Mouse (Mus musculus) heart, embryonic 13.5 days (tissue): ENCODE data around the gene Rasgef1c. TPM values are rescaled to one million over a fixed set of nuclear protein-coding genes. Genes with fewer than 3 reads are reported as not detected.

Experiments used
- ATAC-seq: fragments of 200-750 bp; cut with Nextera tagmentation; 2 replicates; pipeline ENCODE4 v1.8.0; 2017; ENCODE audit warnings: moderate TSS enrichment; ENCODE audit not compliant: insufficient number of reproducible peaks, low FRiP score, low TSS enrichment; ENCODE audit errors: extremely low read depth
- H3K27ac ChIP-seq: fragments of 300-500 bp; sonication (generic); replicated peaks from 2 replicates; pipeline ENCODE4 v1.5.1; 2015; ENCODE audit warnings: moderate library complexity, mild to moderate bottlenecking, inconsistent platforms
- H3K27me3 ChIP-seq: fragments of 300-500 bp; sonication (generic); replicated peaks from 2 replicates; pipeline ENCODE4 v1.6.1; 2015; ENCODE audit warnings: mild to moderate bottlenecking, inconsistent platforms
- H3K36me3 ChIP-seq: fragments of 300-500 bp; sonication (generic); 2 replicates; pipeline ENCODE4 v1.6.1; 2015; ENCODE audit warnings: mild to moderate bottlenecking, inconsistent platforms
- H3K4me1 ChIP-seq: fragments of 300-500 bp; sonication (generic); 2 replicates; pipeline ENCODE4 v1.6.1; 2015; ENCODE audit warnings: inconsistent platforms
- H3K4me2 ChIP-seq: fragments of 300-500 bp; sonication (generic); 2 replicates; pipeline ENCODE4 v1.6.1; 2015; ENCODE audit warnings: inconsistent platforms, mild to moderate bottlenecking, moderate library complexity
- H3K4me3 ChIP-seq: fragments of 300-500 bp; sonication (generic); 2 replicates; pipeline ENCODE4 v1.5.1; 2015; ENCODE audit warnings: moderate library complexity, mild to moderate bottlenecking, inconsistent platforms
- H3K9ac ChIP-seq: fragments of 300-500 bp; sonication (generic); 2 replicates; pipeline ENCODE4 v1.6.1; 2015; ENCODE audit warnings: inconsistent platforms, mild to moderate bottlenecking, moderate library complexity
- H3K9me3 ChIP-seq: fragments of 300-500 bp; sonication (generic); 2 replicates; pipeline ENCODE4 v1.6.1; 2016; ENCODE audit warnings: inconsistent platforms
- WGBS: fragments of 180-500 bp; shearing (Covaris S2); methylation state at CpG from one replicate; pipeline ENCODE4 v1.1.7; 2015; ENCODE audit warnings: mixed read lengths; 5-methylcytosine and 5-hydroxymethylcytosine counted together
- polyA plus RNA-seq: library from polyadenylated mRNA; unstranded; fragments of >200 nt; fragmentation: Nextera tagmentation; extraction: Ambion mirVana; gene quantifications from 2 replicates; pipeline ENCODE4 v1.2.1, GENCODE M21; 2015

The Rasgef1c gene
- polyA plus RNA-seq = not detected in 2 replicates

DNA sequence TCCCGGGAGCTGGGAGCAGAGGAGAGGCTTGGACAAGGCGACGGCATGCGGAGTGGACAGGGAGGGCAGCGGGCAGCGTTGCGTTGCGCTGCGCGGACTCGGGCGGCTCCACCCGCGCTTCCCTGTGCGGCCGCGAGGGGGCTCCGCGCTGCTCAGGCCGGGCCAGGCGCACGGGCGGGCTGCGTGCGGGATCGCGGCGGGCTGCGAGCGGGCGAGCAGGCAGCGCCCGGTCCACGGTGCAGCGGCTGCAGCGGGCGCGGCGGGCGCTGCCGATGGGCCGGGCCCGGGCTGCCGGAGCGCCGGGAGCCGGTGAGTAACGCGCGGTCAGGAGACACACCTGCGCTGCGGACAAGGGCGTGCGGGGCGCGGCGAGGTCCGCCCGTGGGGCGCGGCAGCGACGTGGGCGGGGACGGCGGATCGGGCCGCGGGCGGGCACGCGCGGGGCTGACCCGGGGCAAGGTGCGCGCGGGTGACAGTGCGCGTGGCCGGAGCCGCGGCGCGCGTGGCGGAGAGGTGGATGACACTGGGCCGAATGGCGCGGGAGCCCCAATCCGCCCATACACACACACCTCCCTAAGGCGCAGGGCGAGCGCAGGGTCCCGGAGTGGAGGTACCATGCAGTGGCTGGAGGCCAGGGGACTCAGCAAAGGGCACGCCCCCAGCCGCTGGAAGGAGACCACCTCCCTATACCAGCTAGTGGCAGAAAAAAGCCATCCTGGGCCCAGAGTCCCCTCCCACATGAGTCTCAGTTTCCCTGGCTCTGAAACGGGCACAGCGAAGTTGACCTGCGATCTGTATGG, at the start of gene Rasgef1c:
Gene Rasgef1c, plus strand, starts transcription at position 177 of the 800 bp plus-strand sequence.
- 3% methylated on average over 91 of the region's 99 CpGs for WGBS
- Histone ChIP-seq H3K9me3 (peaks cover 5% of the 10 kb centered on the region; the same call in 1 of the 2 replicates), H3K4me3 (peak within 1 kb of the TSS; percentile 70), H3K36me3 (no peaks in the 10 kb centered on the region), H3K27me3 (peaks cover 55% of the 10 kb centered on the region), H3K27ac (no peak within 1 kb of the TSS), H3K9ac (peak within 1 kb of the TSS; percentile 84), H3K4me2 (peak within 1 kb of the TSS; percentile 100), H3K4me1 (peaks cover 5% of the 10 kb centered on the region)
- ATAC-seq = no peak

- Histone ChIP-seq H3K9me3 (no peaks in the 10 kb centered on the region), H3K9ac (no peak overlapping the region), H3K4me1 (peaks cover 10% of the 10 kb centered on the region), H3K27me3 (no peaks in the 10 kb centered on the region), H3K4me3 (no peak overlapping the region), H3K4me2 (no peak overlapping the region), H3K36me3 (peaks cover 52% of the 10 kb centered on the region), H3K27ac (no peak overlapping the region)
- ATAC-seq = no peak
- WGBS = 60% methylated on average over 5 of the region's 5 CpGs
These were observed 46.5 kb upstream of the Rasgef1c start for GRCm38 (mm10) chr11:49855144-49855543.

- H3K36me3 ChIP-seq = peaks cover 48% of the 10 kb centered on the region
- H3K27ac ChIP-seq = no peak overlapping the region
- H3K4me2 ChIP-seq = no peak overlapping the region
- H3K4me3 ChIP-seq = no peak overlapping the region
- no peak overlapping the region for H3K9ac ChIP-seq
- WGBS = 87% methylated on average over 4 of the region's 4 CpGs
- no peak for ATAC-seq
- H3K9me3 ChIP-seq = no peaks in the 10 kb centered on the region
- H3K4me1 ChIP-seq = peaks cover 6% of the 10 kb centered on the region; the same call in 1 of the 2 replicates
- no peaks in the 10 kb centered on the region for H3K27me3 ChIP-seq
These were observed 40.5 kb upstream of the Rasgef1c start for GRCm38 (mm10) chr11:49861139-49861538.

DNA sequence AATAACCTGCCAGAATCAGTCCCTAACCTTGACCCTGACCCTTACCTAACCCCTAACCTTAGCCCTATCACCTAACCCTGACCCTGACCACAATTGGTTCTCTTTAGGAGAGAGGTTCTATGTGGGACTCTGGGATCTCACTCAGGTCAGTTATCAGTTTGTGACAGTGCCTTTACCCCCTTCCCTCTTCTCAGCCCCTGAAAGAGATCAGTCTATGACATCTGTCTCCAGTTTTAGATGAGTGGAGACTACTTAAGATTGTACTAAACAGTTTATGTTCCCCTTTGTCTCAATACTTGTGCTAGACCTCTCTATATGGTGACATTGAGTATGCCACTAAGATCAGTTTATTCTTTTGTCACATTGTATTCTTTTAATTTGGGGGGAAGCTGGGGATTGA, 37.7 kb upstream of the Rasgef1c start:
- Histone ChIP-seq H3K4me1 (0 out of 2 replicates have a peak, but pooled peaks cover 2% of the 10 kb centered on the region), H3K27ac (no peak overlapping the region), H3K4me2 (no peak overlapping the region), H3K36me3 (peaks cover 47% of the 10 kb centered on the region), H3K4me3 (no peak overlapping the region), H3K27me3 (no peaks in the 10 kb centered on the region), H3K9me3 (no peaks in the 10 kb centered on the region), H3K9ac (no peak overlapping the region)
- ATAC-seq = no peak

- Histone ChIP-seq H3K27ac (no peak overlapping the region), H3K9me3 (no peaks in the 10 kb centered on the region), H3K4me3 (no peak overlapping the region), H3K4me2 (no peak overlapping the region), H3K36me3 (peaks cover 61% of the 10 kb centered on the region), H3K27me3 (no peaks in the 10 kb centered on the region), H3K9ac (no peak overlapping the region), H3K4me1 (no peaks in the 10 kb centered on the region; the same call in 1 of the 2 replicates)
- ATAC-seq = no peak
- WGBS = 84% methylated on average over 5 of the region's 5 CpGs
These were observed 34.3 kb upstream of the Rasgef1c start for GRCm38 (mm10) chr11:49867320-49867719.

GRCm38 (mm10) chr11:49869762-49870161, 31.9 kb upstream of the Rasgef1c start:
- Histone ChIP-seq H3K27ac (no peak overlapping the region), H3K4me2 (no peak overlapping the region), H3K9ac (no peak overlapping the region), H3K9me3 (no peaks in the 10 kb centered on the region), H3K36me3 (peaks cover 64% of the 10 kb centered on the region), H3K4me1 (peaks cover 6% of the 10 kb centered on the region; the same call in 1 of the 2 replicates), H3K27me3 (no peaks in the 10 kb centered on the region), H3K4me3 (no peak overlapping the region)
- no peak for ATAC-seq

DNA sequence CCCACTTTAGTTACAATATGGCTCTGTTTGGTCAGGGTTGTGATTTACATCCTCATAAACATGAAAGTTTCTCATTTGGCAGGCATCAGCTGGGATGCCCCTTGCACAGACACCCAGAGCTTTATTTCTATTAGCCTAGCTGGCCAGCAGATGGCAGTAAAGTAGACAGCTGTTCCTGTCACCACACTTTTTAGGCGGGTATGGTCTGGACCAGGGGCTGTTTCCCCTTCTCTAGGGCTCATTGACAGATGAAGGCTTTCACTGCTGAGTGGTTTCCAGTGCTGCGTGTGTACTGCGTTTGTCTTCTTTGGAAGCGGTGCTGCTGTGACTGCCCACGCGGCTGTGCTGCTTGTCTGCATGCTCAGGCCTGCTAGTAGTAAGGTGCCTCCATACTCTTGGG, 29.7 kb upstream of the Rasgef1c start:
- no peaks in the 10 kb centered on the region for H3K27me3 ChIP-seq
- ATAC-seq = no peak
- H3K27ac ChIP-seq = no peak overlapping the region
- no peak overlapping the region for H3K4me3 ChIP-seq
- H3K4me1 ChIP-seq = peaks cover 14% of the 10 kb centered on the region
- WGBS = 43% methylated on average over 6 of the region's 6 CpGs
- peaks cover 64% of the 10 kb centered on the region for H3K36me3 ChIP-seq
- no peak overlapping the region for H3K9ac ChIP-seq
- H3K4me2 ChIP-seq = no peak overlapping the region
- no peaks in the 10 kb centered on the region for H3K9me3 ChIP-seq

- Histone ChIP-seq H3K9me3 (no peaks in the 10 kb centered on the region), H3K36me3 (peaks cover 55% of the 10 kb centered on the region), H3K4me2 (no peak overlapping the region), H3K4me1 (peaks cover 22% of the 10 kb centered on the region), H3K27me3 (no peaks in the 10 kb centered on the region), H3K4me3 (no peak overlapping the region), H3K27ac (no peak overlapping the region), H3K9ac (no peak overlapping the region)
- ATAC-seq = no peak
- 81% methylated on average over 6 of the region's 6 CpGs for WGBS
These were observed 28.9 kb upstream of the Rasgef1c start for GRCm38 (mm10) chr11:49872779-49873178.

DNA sequence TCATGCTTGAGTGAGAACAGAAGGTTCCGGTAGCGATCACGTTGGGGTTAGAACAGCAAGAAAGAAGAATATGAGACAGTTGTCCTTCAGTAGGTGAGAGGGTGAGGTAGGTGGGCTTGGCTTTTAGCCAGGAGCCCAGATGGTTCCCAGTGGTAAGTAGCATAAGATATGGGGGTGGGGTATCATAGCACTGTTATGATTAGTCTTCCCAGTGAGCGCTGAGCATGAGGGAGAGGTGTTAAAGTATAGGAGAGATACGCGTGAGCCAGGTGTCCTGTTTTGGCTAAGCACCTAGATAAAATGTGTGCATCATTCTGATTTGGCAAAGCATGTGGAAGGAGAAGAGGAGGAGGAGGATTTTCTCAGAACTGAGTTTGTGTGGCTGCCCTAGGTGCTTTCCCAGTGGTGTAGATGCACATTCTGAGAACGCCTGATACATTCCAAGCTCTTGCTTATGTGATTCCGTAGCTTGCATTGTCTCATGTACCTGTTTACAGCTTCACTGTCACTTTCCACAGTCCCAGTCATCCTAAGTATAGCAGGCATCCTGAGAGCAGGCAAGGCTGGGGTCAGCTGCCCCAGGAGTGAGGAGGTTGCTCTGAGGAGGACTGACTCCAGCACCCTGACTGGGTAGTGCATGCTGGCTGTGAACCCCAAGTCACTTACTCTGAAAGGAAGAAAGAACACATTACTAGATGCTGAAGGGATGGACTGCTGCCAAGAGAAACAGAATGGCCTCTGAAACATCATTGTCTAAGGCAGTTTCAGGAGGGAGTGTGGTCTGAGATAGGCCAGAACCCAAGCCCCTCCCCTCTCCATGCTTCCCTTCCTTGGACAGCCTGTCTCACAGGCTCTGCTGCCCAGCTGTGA, 24.5 kb upstream of the Rasgef1c start:
- H3K36me3 ChIP-seq = peaks cover 58% of the 10 kb centered on the region
- peak overlapping the region; percentile 56 for H3K9ac ChIP-seq
- H3K4me3 ChIP-seq = no peak overlapping the region
- H3K27ac ChIP-seq = peak overlapping the region; percentile 86
- peak; percentile 68 for ATAC-seq
- no peaks in the 10 kb centered on the region for H3K27me3 ChIP-seq
- no peak overlapping the region; the same call in 1 of the 2 replicates for H3K4me2 ChIP-seq
- H3K4me1 ChIP-seq = peaks cover 46% of the 10 kb centered on the region
- 58% methylated on average over 8 of the region's 8 CpGs for WGBS
- H3K9me3 ChIP-seq = no peaks in the 10 kb centered on the region

DNA sequence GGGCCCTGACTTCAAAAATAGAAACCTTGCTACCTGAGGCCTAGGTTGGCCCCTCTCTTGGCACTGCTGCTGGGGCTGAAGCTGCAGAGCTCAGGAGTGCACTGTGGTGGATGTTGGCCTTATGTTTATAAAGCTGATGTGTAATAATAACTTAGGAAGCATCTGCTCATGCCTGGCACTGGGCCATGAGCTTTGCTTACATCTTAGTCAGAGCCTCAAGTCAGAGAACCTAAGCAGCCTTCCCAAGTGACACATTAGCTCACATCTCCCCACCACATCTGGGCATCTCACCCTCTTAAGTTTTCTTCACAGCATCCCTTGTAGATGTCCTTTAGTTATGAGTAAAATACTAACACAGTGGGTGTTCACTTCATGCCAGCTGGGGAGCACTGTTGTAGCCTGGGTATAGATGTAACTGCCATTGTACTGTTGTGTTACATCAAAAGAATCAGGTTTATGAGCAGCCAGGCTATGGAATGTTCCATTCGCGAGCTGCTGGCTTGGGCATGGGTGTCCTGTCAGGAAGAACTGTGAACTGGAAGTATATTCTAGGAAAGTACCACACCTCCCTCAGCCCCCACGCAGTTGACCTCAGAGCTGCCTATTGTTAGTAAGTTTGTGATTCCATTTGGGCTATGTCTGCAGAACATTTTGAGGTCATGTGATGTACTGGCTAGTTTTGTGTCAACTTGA, 21.5 kb upstream of the Rasgef1c start:
- peaks cover 40% of the 10 kb centered on the region for H3K4me1 ChIP-seq
- WGBS = 83% methylated on average over 3 of the region's 3 CpGs
- no peaks in the 10 kb centered on the region for H3K9me3 ChIP-seq
- ATAC-seq = no peak; the same call in 1 of the 2 replicates
- no peak overlapping the region for H3K4me3 ChIP-seq
- no peaks in the 10 kb centered on the region for H3K27me3 ChIP-seq
- H3K36me3 ChIP-seq = peaks cover 61% of the 10 kb centered on the region
- H3K4me2 ChIP-seq = no peak overlapping the region
- no peak overlapping the region for H3K27ac ChIP-seq
- no peak overlapping the region for H3K9ac ChIP-seq

DNA sequence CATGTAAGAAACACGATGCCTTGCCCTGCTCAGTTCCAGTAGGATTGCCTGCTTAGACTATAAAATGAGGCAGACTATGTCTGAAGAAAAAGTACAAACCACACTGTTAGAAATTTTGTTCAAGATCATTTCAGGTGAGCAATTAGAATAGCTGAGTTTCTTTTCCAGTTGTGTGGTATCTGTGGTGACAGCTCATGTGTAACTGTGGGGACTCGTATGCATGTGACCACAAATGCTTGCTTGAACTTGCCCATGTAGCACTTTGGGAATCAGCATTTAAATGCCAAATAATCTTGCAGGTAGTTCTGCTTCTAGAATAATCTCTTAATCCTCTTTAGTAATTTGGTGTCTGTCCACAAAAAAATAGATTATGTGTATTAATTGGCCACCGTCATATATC, 18.2 kb upstream of the Rasgef1c start:
- Histone ChIP-seq H3K27me3 (no peaks in the 10 kb centered on the region), H3K9me3 (no peaks in the 10 kb centered on the region), H3K4me2 (no peak overlapping the region), H3K27ac (no peak overlapping the region), H3K4me3 (no peak overlapping the region), H3K36me3 (peaks cover 76% of the 10 kb centered on the region), H3K4me1 (peaks cover 19% of the 10 kb centered on the region), H3K9ac (no peak overlapping the region)
- ATAC-seq = no peak
- WGBS = 92% methylated on average over 3 of the region's 3 CpGs
